Mouse (Mus musculus) embryonic stem cell, embryonic (primary cell): ENCODE measurements at regions not wholly inside any gene's neighbourhood (a gene's known extent, or its start where the extent isn't known, plus 50 kb on each side); places are given as distances from the start of the nearest gene placed in this dataset.

Experiments used
- CTCF ChIA-PET, 4 experiments: fragments of 300-600 bp in 2 of 4; fragments of 350-600 bp in 2 of 4; sonication (Branson Sonifier 250); formaldehyde crosslinking; loops; one replicate each; lab custom pipeline; 2022; ENCODE audit warnings: inconsistent platforms in 2 of 4; lab: Charles Lee
- POLR2A ChIA-PET, 4 experiments: fragments of 300-600 bp in 2 of 4; fragments of 350-600 bp in 2 of 4; sonication (Branson Sonifier 250); formaldehyde crosslinking; loops; one replicate each; lab custom pipeline; 2022; ENCODE audit warnings: antibody characterized with exemption in 4 of 4, inconsistent platforms in 1 of 4; lab: Charles Lee

- ChIA-PET POLR2A (no interaction called here), CTCF (no interaction called here)
Observed at GRCm38 (mm10) chr7:94798101-94798500, 1372.9 kb upstream of the Tenm4 start.

- ChIA-PET POLR2A (no interaction called here), CTCF (no interaction called here)
Observed at GRCm38 (mm10) chr7:94841197-94841596, 1329.8 kb upstream of the Tenm4 start.

DNA sequence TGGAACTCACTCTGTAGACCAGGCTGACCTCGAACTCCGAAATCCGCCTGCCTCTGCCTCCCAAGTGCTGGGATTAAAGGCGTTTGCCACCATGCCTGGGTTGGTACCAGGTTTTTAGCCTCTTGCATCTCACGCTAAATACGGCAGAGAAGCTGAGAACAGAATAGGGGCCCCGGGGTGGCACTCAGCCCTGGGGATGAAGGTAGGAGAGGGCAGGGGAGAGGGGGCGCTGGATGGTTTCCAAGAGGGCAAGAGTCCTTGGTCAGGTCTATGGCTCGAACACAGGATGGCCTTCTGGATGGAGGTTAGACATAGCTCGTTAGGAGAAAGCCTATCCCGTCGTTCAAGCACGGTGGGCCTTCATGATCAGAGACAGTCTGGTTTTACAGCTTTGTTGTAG, 1319.7 kb upstream of the Tenm4 start:
- ChIA-PET POLR2A (no interaction called here), CTCF (no interaction called here)

- ChIA-PET POLR2A (no interaction called here), CTCF (no interaction called here)
Observed at GRCm38 (mm10) chr7:94856636-94857035, 1314.4 kb upstream of the Tenm4 start.

GRCm38 (mm10) chr7:94890711-94891430, 1280.2 kb upstream of the Tenm4 start:
- POLR2A ChIA-PET: interaction anchor here in 1 of 4 experiments (0.6 to 0.7 kb wide), 2 partner anchors 120 to 785 kb away, joined by 3 to 4 read pairs; no protein-coding TSS in a partner anchor
- CTCF ChIA-PET: no interaction called here

- POLR2A ChIA-PET: no interaction called here
- CTCF ChIA-PET: no interaction called here
Observed at GRCm38 (mm10) chr7:94898088-94898487, 1273.0 kb upstream of the Tenm4 start.

DNA sequence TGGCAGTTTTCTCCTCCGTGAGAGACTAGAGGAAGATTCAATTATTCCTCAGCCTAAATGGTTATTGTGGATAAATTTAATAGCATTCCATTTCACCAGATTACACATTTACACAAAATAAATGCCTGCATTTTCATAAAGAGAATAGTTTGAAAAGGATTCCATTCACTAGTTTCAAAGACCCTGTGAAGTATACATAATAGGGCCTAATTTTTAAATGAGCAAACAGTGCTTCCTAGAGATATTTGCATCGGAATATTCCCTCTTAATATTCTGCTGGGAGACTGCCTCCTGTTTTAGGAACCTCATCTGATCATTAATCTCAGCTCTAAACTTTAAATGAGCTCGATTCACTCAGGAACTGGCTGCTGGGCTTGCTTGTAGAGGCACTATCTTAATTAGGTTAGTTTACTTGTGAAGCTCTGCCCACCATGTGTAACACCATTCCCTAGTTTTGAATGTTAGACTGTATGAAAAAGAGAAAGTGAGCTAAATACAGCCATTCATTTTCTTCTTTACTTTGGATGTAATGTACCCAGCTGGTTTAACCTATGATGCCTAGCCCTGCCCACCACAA, 1244.4 kb upstream of the Tenm4 start:
- POLR2A ChIA-PET: no interaction called here
- CTCF ChIA-PET: no interaction called here

GRCm38 (mm10) chr7:94963758-94964299, 1207.2 kb upstream of the Tenm4 start:
- ChIA-PET POLR2A (no interaction called here), CTCF (no interaction called here)

- CTCF ChIA-PET: no interaction called here
Observed at GRCm38 (mm10) chr7:94967601-94968000, 1203.4 kb upstream of the Tenm4 start.

GRCm38 (mm10) chr7:94975037-94975775, 1195.8 kb upstream of the Tenm4 start:
- CTCF ChIA-PET: no interaction called here
- POLR2A ChIA-PET: no interaction called here

More at GRCm38 (mm10) chr7:94967601-94968000, 1203.4 kb upstream of the Tenm4 start:
- POLR2A ChIA-PET: no interaction called here

DNA sequence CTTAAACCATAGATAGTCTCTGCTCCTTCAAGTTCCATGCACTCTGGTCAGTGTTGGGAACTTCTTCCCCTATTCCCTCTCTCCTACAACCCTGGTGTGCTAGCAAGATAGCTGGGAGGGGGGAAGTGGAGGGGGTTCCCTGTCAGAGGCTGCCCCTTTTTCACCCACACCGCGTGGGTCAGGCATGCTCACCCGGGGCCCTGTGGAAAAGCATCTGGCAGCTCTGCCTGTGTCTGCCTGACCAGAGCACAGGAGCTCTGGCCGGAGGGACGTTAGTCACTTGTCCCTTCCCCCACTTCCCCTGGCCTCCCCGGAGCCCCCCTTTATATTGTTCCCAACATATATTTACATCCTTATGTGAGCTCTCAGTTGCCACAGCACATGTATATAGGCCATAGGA, 1174.8 kb upstream of the Tenm4 start:
- ChIA-PET POLR2A (interaction anchor here in 1 of 4 experiments (0.6 kb wide), 1 partner anchor 95 kb away, joined by 3 read pairs; no protein-coding TSS in a partner anchor), CTCF (no interaction called here)

DNA sequence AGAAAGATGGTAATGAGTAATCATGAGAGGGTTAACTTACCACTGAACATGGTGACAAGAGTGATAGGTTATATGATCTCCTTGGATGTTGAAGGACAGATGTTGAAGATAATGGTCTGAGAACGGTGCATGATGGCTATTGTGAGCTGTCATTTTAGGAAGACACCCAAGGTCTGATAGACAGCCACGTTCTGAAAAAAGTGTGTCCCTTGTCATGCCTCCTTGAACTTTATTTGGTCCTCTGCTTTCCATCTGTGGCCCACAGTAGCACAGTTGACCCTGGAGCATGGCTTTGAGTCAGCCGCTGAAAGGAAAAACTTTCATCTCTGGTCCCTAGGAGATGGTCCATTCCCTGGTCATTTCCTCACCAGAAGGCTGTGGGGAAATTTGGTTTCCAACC, 1166.9 kb upstream of the Tenm4 start:
- POLR2A ChIA-PET: no interaction called here
- CTCF ChIA-PET: no interaction called here

GRCm38 (mm10) chr7:95005403-95005802, 1165.6 kb upstream of the Tenm4 start:
- ChIA-PET CTCF (no interaction called here), POLR2A (no interaction called here)

DNA sequence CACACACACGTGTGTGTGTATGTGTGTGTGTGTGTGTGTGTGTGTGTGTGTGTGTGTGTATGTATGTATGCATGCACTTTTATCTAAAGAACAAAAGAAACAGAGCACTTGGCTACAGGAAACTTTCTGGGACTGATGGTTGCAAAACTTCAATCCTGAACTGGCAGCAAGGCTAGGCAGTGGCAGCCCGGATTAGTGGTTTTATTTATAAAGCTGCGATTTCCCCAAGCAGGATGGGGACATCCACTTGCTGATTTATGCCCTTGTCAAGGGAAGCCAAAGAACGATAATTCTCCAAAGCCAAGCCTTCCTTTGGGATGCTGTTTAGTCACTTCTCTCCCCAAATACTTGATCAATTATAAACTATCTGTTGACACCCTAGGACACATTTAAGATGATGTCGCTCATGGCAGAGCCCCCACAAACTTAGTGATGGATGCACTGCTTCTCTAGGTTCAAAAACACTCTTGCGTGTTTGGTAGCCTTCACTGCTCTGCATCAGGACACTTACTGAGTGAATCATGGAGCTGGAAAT, 1162.1 kb upstream of the Tenm4 start:
- CTCF ChIA-PET: no interaction called here
- POLR2A ChIA-PET: no interaction called here

- ChIA-PET CTCF (no interaction called here), POLR2A (no interaction called here)
Observed at GRCm38 (mm10) chr7:95020285-95020684, 1150.8 kb upstream of the Tenm4 start.

DNA sequence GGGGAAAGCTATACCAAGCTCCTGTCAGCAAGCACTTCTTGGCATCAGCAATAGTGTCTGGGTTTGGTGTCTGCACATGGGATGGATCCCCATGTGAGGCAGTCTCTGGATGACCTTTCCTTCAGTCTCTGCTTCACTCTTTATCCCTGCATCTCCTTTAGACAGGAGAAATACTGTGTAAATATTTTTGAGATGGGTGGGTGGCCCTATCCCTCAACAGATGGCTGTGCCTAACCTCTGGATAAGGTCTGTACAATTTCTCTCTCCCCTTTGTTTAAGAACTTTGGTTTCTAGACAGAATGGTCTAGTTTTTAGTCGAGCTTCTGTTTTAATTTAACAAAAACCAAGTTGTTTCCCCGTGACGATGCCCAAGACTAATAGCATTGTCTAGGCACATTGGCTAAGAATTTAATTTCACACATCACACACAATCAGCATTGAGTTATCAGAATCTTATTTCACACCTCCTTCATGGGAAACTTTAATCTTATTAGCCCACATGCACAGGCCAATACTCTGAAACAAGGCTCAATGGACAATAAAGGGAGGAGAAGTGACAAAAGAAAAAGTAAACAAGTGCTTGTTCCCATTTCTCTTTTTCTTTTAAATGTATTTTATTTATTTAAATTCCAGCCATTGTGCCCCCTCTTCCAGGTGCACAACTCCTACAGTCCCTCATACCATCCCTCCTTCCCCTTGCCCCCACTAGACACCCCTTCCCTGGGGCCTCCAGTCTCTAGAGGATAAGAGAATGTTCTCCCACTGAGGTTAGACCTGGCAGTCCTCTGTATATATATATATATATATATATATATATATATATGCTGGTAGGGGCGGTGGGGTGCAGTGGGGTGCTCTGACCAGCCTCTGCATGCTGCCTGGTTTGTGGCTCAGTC, 1142.9 kb upstream of the Tenm4 start:
- ChIA-PET POLR2A (no interaction called here), CTCF (no interaction called here)
